Mouse (Mus musculus): ENCODE measurements around the gene Trim30b.
"Not testable (repeated sequence)": the region's sequence is repeated elsewhere in the genome, so short reads cannot be mapped to it uniquely, and the experiment has no call there.

The Trim30b gene

DNA sequence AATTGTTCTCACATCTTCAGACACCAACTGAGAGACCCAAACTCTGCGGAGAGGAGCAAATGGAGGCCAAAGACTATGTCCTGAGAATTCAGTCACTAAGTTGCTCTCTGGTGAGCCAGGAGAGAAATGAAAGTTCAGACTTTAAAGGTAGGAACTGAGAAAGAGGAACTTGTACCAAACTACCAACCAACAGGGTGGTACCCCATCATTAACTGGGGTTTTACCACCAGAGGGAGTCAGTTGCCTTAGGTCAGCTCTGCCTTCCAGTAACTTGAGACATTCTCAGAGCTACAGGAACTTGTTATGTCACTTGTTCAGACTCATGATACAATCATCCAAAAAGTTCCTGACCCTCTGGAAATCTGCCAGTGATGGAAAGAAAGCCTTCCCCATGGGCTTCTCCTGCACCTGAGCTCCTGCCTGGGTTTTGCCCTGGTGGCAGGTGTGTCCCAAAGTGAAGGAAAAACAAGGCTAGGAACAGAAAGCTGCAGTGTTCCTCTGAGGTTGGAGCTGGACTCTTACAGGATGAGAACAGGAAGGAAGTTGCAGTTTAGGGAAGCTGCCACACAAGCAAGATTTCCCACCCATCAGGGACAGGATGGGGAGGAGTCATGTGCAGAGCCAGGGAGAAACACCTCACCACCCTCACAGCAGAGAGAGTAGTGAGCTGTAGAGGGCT, at the start of gene Trim30b:
TSS of gene Trim30b (minus strand) at position 149 of the 679 bp plus-strand sequence.
- no peak for DNase-seq (ENCODE audit: extremely low spot score)

- DNase-seq (ENCODE audit: extremely low spot score) = no peak
Observed at GRCm38 (mm10) chr7:104404460-104404950, 34.8 kb upstream of the Trim30b start.

GRCm38 (mm10) chr7:104401140-104401539, 31.5 kb upstream of the Trim30b start:
- DNase-seq (ENCODE audit: extremely low spot score) = no peak

GRCm38 (mm10) chr7:104400698-104401097, 31.0 kb upstream of the Trim30b start, which contains the start of gene Trim30c:
Gene Trim30c (minus strand): TSS chr7:104400837.
- no peak for DNase-seq (ENCODE audit: extremely low spot score)

- DNase-seq (ENCODE audit: extremely low spot score) = no peak
Observed at GRCm38 (mm10) chr7:104398492-104398891, 28.8 kb upstream of the Trim30b start.

DNA sequence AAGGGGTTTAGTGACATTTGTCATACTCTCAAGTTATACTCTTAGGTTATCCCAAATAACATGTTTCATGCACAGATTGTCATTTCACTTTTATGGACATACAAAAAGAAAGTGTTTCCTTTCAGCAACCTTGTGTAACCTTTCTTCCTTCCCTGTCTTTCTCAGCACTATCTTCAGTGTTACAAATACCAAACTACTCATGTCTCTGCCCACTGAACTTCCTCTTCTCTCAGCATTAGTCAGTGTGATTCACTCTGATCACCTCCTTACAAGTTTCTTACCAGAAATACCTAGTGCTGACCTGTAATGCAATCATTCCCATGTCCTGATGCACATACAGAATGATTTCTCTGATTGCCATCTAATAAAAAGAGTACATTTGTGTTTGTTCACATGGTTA, 3.3 kb downstream of the Trim30b start:
- no peak for DNase-seq (ENCODE audit: extremely low spot score)

- DNase-seq (ENCODE audit: extremely low spot score) = no peak
Observed at GRCm38 (mm10) chr7:104353600-104353967, 16.1 kb downstream of the Trim30b start.

GRCm38 (mm10) chr7:104352717-104353599, 16.7 kb downstream of the Trim30b start, which contains the start of gene Trim12c:
Gene Trim12c (minus strand): TSS chr7:104353362.
- peak; percentile 70 for DNase-seq (ENCODE audit: extremely low spot score)

DNA sequence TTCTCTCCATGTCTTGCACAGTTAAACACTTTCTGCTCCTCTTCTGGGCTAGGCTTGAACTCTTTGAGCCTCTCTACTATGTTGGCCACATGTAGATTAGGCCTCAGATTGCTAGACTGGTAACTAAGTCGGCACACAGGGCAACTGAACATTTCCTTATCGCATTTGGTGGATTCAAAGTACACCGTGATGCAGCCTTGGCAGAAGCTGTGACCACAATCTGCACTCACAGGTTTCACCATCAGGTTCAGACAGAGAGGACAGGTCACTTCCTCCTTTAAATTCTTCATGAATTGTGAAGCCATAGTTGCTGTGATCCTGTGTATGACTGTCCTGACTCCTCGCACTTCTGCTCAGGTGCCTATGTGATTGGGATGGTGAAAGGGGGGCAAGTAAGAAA, 21.6 kb downstream of the Trim30b start:
- not testable (repeated sequence) for DNase-seq (ENCODE audit: extremely low spot score)

GRCm38 (mm10) chr7:104340744-104341143, 28.9 kb downstream of the Trim30b start:
- not testable (repeated sequence) for DNase-seq (ENCODE audit: extremely low spot score)

DNA sequence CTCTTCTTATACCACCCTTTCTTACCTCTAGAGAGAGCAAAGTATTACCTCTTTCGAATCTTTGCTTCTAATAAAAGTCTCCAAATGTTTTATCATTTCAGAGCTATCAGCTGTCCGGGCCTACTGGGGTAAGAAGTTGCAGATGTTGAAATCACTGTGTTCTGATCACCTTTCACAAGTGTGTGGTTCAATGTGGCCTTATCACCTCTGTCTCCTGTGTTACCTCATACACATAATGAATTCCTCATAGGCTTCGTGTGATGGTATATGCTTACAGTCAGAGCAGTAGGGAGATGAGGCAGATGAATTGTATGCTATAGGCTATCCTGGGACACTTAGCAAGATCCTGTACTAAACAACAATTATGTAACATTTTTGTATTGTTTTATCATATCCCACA, 34.1 kb downstream of the Trim30b start:
- not testable (repeated sequence) for DNase-seq (ENCODE audit: extremely low spot score)

GRCm38 (mm10) chr7:104329171-104329570, 40.5 kb downstream of the Trim30b start, which contains the start of gene Trim34b:
Gene Trim34b (plus strand): TSS chr7:104329471.
- DNase-seq (ENCODE audit: extremely low spot score) = not testable (repeated sequence)

- DNase-seq (ENCODE audit: extremely low spot score) = no peak
Observed at GRCm38 (mm10) chr7:104322028-104322427, 47.7 kb downstream of the Trim30b start.

- DNase-seq (ENCODE audit: extremely low spot score) = not testable (repeated sequence)
Observed at GRCm38 (mm10) chr7:104315369-104316080, 54.2 kb downstream of the Trim30b start, which contains the start of gene Trim12a. Gene Trim12a (minus strand): TSS chr7:104315466.

DNA sequence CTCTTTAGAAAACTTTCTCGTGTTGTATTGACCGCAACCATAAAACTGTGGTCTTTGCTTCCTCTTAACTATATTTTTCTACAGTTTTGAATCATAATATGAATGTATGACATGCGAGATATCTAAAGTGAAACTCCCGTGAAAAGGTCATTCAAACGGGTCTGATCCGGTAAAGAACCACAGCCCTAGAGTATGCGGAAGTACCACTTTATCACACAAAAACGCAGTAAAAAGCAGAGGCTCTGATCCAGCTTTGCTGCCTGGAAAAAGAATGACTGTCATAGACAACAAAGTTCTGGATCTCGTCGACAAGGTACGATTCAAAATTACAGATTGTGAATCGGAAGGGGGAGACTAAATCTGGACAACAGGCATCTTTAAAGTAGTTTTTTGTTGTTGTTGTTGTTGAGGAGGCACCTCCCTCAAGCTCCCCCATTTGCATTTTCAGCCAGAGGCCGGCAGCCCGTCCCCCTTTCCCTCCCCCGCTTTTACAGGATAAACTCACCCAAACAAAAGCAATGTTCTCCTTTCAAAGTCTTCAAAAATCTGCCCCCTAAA, 54.8 kb downstream of the Trim30b start:
- DNase-seq (ENCODE audit: extremely low spot score) = peak; percentile 20

All from embryo, embryonic 9.5 days (tissue).